Mouse (Mus musculus) thymus, adult 2 months (tissue): ENCODE data around the gene AW822073.

Experiments
- CTCF ChIP-seq: fragments of 200-500 bp; IDR thresholded peaks from 2 replicates; pipeline ENCODE4 v1.5.1; 2012; ENCODE audit warnings: mild to moderate bottlenecking, control low read depth, low read length, moderate library complexity, borderline replicate concordance; ENCODE audit not compliant: control insufficient read depth, poor library complexity, insufficient read depth; ENCODE audit errors: extremely low read depth
- POLR2A ChIP-seq: fragments of 200-500 bp; IDR thresholded peaks from 2 replicates; pipeline ENCODE4 v1.6.1; 2012; ENCODE audit warnings: mild to moderate bottlenecking, low read length, control low read depth, moderate library complexity; ENCODE audit not compliant: control insufficient read depth, poor library complexity, insufficient read depth; ENCODE audit errors: extremely low read depth

GRCm38 (mm10) chr10:58205986-58206385 lies 18.7 kb downstream of the AW822073 start:
- TF ChIP-seq CTCF (no peak), POLR2A (no peak)
